Mouse (Mus musculus) CH12.LX (cell line): ENCODE measurements around the gene B3gnt8.

Source experiments
- CTCF ChIP-seq, 2 experiments: IDR thresholded peaks in 1 of 2; conservative IDR thresholded peaks in 1 of 2; 2 replicates each; pipeline ENCODE4 v1.5.1; 2011 to 2012; ENCODE audit warnings: low read depth in 2 of 2, low read length in 2 of 2, improper control_type of control experiment in 1 of 2, inconsistent platforms in 1 of 2, mild to moderate bottlenecking in 1 of 2, moderate library complexity in 1 of 2
- EP300 ChIP-seq: IDR thresholded peaks from 2 replicates; pipeline ENCODE4 v1.6.1; 2011; ENCODE audit warnings: low read length, improper control_type of control experiment
- KAT2A ChIP-seq: IDR thresholded peaks from 2 replicates; pipeline ENCODE4 v1.6.1; 2012; ENCODE audit warnings: low read length, improper control_type of control experiment, inconsistent platforms; ENCODE audit not compliant: insufficient replicate concordance
- MAZ ChIP-seq: IDR thresholded peaks from 2 replicates; pipeline ENCODE4 v1.6.1; 2012; ENCODE audit warnings: low read depth, mild to moderate bottlenecking, inconsistent platforms, low read length, improper control_type of control experiment, moderate library complexity
- MEF2A ChIP-seq: IDR thresholded peaks from 2 replicates; pipeline ENCODE4 v1.6.1; 2014; ENCODE audit warnings: low read depth, mild to moderate bottlenecking, inconsistent platforms, low read length, improper control_type of control experiment, borderline replicate concordance
- MXI1 ChIP-seq: IDR thresholded peaks from 2 replicates; pipeline ENCODE4 v1.6.1; 2011; ENCODE audit warnings: mild to moderate bottlenecking, low read depth, low read length, improper control_type of control experiment
- NRF1 ChIP-seq: IDR thresholded peaks from 2 replicates; pipeline ENCODE4 v1.6.1; 2014; ENCODE audit warnings: low read depth, mild to moderate bottlenecking, inconsistent platforms, low read length, improper control_type of control experiment, moderate library complexity
- POLR2A ChIP-seq: IDR thresholded peaks from 2 replicates; pipeline ENCODE4 v1.6.1; 2011; ENCODE audit warnings: low read depth, mild to moderate bottlenecking, improper control_type of control experiment, low read length
- RCOR1 ChIP-seq: conservative IDR thresholded peaks from 2 replicates; pipeline ENCODE4 v1.6.1; 2012; ENCODE audit warnings: low read depth, mild to moderate bottlenecking, inconsistent platforms, low read length, improper control_type of control experiment
- TCF12 ChIP-seq: IDR thresholded peaks from 2 replicates; pipeline ENCODE4 v1.6.1; 2014; ENCODE audit warnings: low read depth, mild to moderate bottlenecking, inconsistent platforms, low read length, improper control_type of control experiment
- USF2 ChIP-seq: conservative IDR thresholded peaks from 2 replicates; pipeline ENCODE4 v1.6.1; 2011; ENCODE audit warnings: low read depth, low read length, improper control_type of control experiment
- ZNF384 ChIP-seq: IDR thresholded peaks from 2 replicates; pipeline ENCODE4 v1.6.1; 2012; ENCODE audit warnings: low read depth, low read length, improper control_type of control experiment, inconsistent platforms

GRCm38 (mm10) chr7:25615706-25616011 is 10.8 kb upstream of the B3gnt8 start, which contains the start of gene Erich4:
- TF ChIP-seq CTCF (conservative IDR thresholded peaks at IDR 0.05 in 1 of 2, IDR thresholded peaks at IDR 0.05 in 1 of 2; ENCODE audit: low read depth in 2 of 2, low read length in 2 of 2): no peak
- no peak for TF ChIP-seq MEF2A
- no peak for TF ChIP-seq TCF12
- TF ChIP-seq POLR2A: no peak
- no peak for TF ChIP-seq MXI1
- TF ChIP-seq USF2: no peak
- no peak for TF ChIP-seq MAZ
- TF ChIP-seq EP300: no peak
- TF ChIP-seq RCOR1: no peak
- no peak for TF ChIP-seq NRF1
- TF ChIP-seq ZNF384: no peak
- no peak for TF ChIP-seq KAT2A
